Mouse (Mus musculus): ENCODE measurements around the gene Tmem156.

DNA sequence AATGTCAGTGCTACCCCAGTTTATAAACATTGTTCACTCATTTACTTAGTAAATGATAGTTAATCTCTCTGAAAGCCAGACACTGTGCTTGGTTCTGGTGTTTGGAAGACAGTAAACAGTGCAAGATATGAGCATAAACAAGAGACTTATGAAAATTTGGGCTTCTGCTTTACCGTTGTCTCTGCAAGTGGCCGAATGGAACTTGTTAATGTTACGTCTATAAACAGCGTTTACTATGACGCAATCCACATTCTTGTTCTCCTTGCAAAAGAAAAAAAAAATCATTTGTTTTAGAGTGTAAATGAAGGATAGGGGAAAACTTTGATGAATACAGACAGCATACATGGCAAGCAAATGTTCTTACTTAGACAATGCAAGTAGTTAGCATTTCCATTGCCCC lies at the start of gene Tmem156:
- TF ChIP-seq CTCF (IDR thresholded peaks at IDR 0.05; ENCODE audit: extremely low read depth, insufficient read length, insufficient replicate concordance, low read depth, low read length) = no peak
- TF ChIP-seq POLR2A (IDR thresholded peaks at IDR 0.05; ENCODE audit: low read depth, low read length) = no peak

Measured in small intestine, adult 2 months (tissue).